Mouse (Mus musculus): ENCODE results near the gene Sergef. TPM values are rescaled to one million over a fixed set of nuclear protein-coding genes. Genes with fewer than 3 reads are reported as not detected.
A peak's percentile ranks its signal among the peaks of the same experiment; 100 is the strongest.

Sergef gene
- polyA plus RNA-seq, 1 experiment from 2014 or later: 34.5 TPM

- Histone ChIP-seq H3K9ac (no peak overlapping the region), H3K27ac (no peak overlapping the region), H3K4me2 (no peak overlapping the region), H3K4me3 (no peak overlapping the region), H3K9me3 (no peaks in the 10 kb centered on the region), H3K4me1 (replicated peaks) (no peaks in the 10 kb centered on the region), H3K36me3 (peaks cover 61% of the 10 kb centered on the region), H3K27me3 (no peaks in the 10 kb centered on the region)
- ATAC-seq (ENCODE audit: low FRiP score): no peak
- WGBS: 82% methylated on average over 10 of the region's 10 CpGs
Observed at GRCm38 (mm10) chr7:46613091-46613490, 26.5 kb downstream of the Sergef start.

GRCm38 (mm10) chr7:46612421-46612937 is 27.1 kb downstream of the Sergef start:
- ATAC-seq (ENCODE audit: low FRiP score): no peak
- no peak overlapping the region for H3K4me2 ChIP-seq
- H3K4me1 ChIP-seq (replicated peaks): peaks cover 3% of the 10 kb centered on the region; the same call in 1 of the 2 replicates
- no peaks in the 10 kb centered on the region for H3K27me3 ChIP-seq
- H3K4me3 ChIP-seq: no peak overlapping the region
- no peaks in the 10 kb centered on the region for H3K9me3 ChIP-seq
- peaks cover 58% of the 10 kb centered on the region for H3K36me3 ChIP-seq
- H3K9ac ChIP-seq: no peak overlapping the region
- 64% methylated on average over 6 of the region's 6 CpGs for WGBS
- H3K27ac ChIP-seq: no peak overlapping the region

GRCm38 (mm10) chr7:46611970-46612369 is 27.6 kb downstream of the Sergef start:
- no peak overlapping the region; the same call in 1 of the 2 replicates for H3K9ac ChIP-seq
- WGBS: 86% methylated on average over 9 of the region's 9 CpGs
- no peaks in the 10 kb centered on the region for H3K27me3 ChIP-seq
- H3K4me3 ChIP-seq: no peak overlapping the region
- no peak overlapping the region for H3K27ac ChIP-seq
- ATAC-seq (ENCODE audit: low FRiP score): no peak
- H3K9me3 ChIP-seq: no peaks in the 10 kb centered on the region
- peaks cover 7% of the 10 kb centered on the region; the same call in 1 of the 2 replicates for H3K4me1 ChIP-seq (replicated peaks)
- no peak overlapping the region for H3K4me2 ChIP-seq
- H3K36me3 ChIP-seq: peaks cover 53% of the 10 kb centered on the region

- no peak overlapping the region for H3K4me3 ChIP-seq
- no peak for ATAC-seq (ENCODE audit: low FRiP score)
- peaks cover 39% of the 10 kb centered on the region for H3K36me3 ChIP-seq
- H3K27me3 ChIP-seq: no peaks in the 10 kb centered on the region
- H3K4me2 ChIP-seq: no peak overlapping the region
- WGBS: 92% methylated on average over 4 of the region's 4 CpGs
- peaks cover 11% of the 10 kb centered on the region; the same call in 1 of the 2 replicates for H3K4me1 ChIP-seq (replicated peaks)
- no peak overlapping the region for H3K27ac ChIP-seq
- H3K9me3 ChIP-seq: no peaks in the 10 kb centered on the region
- no peak overlapping the region for H3K9ac ChIP-seq
Observed at GRCm38 (mm10) chr7:46609317-46609716, 30.3 kb downstream of the Sergef start.

- Histone ChIP-seq H3K36me3 (peaks cover 28% of the 10 kb centered on the region), H3K4me3 (no peak overlapping the region), H3K27ac (no peak overlapping the region; the same call in 1 of the 2 replicates), H3K27me3 (no peaks in the 10 kb centered on the region), H3K4me2 (no peak overlapping the region), H3K4me1 (replicated peaks) (peaks cover 18% of the 10 kb centered on the region), H3K9me3 (no peaks in the 10 kb centered on the region), H3K9ac (0 out of 2 replicates have a peak overlapping the region, but pooled peaks have one; percentile 35)
- WGBS: 57% methylated on average over 11 of the region's 11 CpGs
- ATAC-seq (ENCODE audit: low FRiP score): peak; percentile 67; the same call in 1 of the 2 replicates
Observed at GRCm38 (mm10) chr7:46607428-46608055, 32.1 kb downstream of the Sergef start.

- peak; percentile 41; the same call in 1 of the 2 replicates for ATAC-seq (ENCODE audit: low FRiP score)
- Histone ChIP-seq H3K4me2 (no peak overlapping the region), H3K4me3 (no peak overlapping the region), H3K27me3 (no peaks in the 10 kb centered on the region), H3K4me1 (replicated peaks) (peaks cover 23% of the 10 kb centered on the region), H3K27ac (no peak overlapping the region), H3K9ac (peak overlapping the region; percentile 26; the same call in 1 of the 2 replicates), H3K36me3 (peaks cover 23% of the 10 kb centered on the region), H3K9me3 (no peaks in the 10 kb centered on the region)
- 70% methylated on average over 8 of the region's 8 CpGs for WGBS
Observed at GRCm38 (mm10) chr7:46607031-46607426, 32.6 kb downstream of the Sergef start.

GRCm38 (mm10) chr7:46606391-46607030 is 33.1 kb downstream of the Sergef start:
- Histone ChIP-seq H3K4me1 (replicated peaks) (peaks cover 29% of the 10 kb centered on the region), H3K9ac (0 out of 2 replicates have a peak overlapping the region, but pooled peaks have one; percentile 26), H3K27ac (no peak overlapping the region), H3K9me3 (no peaks in the 10 kb centered on the region), H3K4me3 (no peak overlapping the region), H3K4me2 (no peak overlapping the region), H3K27me3 (no peaks in the 10 kb centered on the region), H3K36me3 (peaks cover 19% of the 10 kb centered on the region)
- 80% methylated on average over 7 of the region's 7 CpGs for WGBS
- peak; percentile 37; the same call in 1 of the 2 replicates for ATAC-seq (ENCODE audit: low FRiP score)

- H3K4me2 ChIP-seq: no peak overlapping the region
- H3K9me3 ChIP-seq: no peaks in the 10 kb centered on the region
- H3K27me3 ChIP-seq: no peaks in the 10 kb centered on the region
- ATAC-seq (ENCODE audit: low FRiP score): no peak
- no peak overlapping the region for H3K9ac ChIP-seq
- peaks cover 39% of the 10 kb centered on the region for H3K4me1 ChIP-seq (replicated peaks)
- 73% methylated on average over 7 of the region's 7 CpGs for WGBS
- H3K36me3 ChIP-seq: peaks cover 18% of the 10 kb centered on the region
- H3K4me3 ChIP-seq: no peak overlapping the region
- 0 out of 2 replicates have a peak overlapping the region, but pooled peaks have one; percentile 73 for H3K27ac ChIP-seq
Observed at GRCm38 (mm10) chr7:46603051-46603450, 36.6 kb downstream of the Sergef start.

GRCm38 (mm10) chr7:46602079-46602478 is 37.5 kb downstream of the Sergef start:
- H3K9me3 ChIP-seq: no peaks in the 10 kb centered on the region
- WGBS: 18% methylated on average over 4 of the region's 4 CpGs
- H3K4me1 ChIP-seq (replicated peaks): peaks cover 33% of the 10 kb centered on the region
- peak overlapping the region; percentile 73 for H3K27ac ChIP-seq
- no peak overlapping the region; the same call in 1 of the 2 replicates for H3K9ac ChIP-seq
- peaks cover 18% of the 10 kb centered on the region for H3K36me3 ChIP-seq
- H3K27me3 ChIP-seq: no peaks in the 10 kb centered on the region
- H3K4me2 ChIP-seq: no peak overlapping the region
- H3K4me3 ChIP-seq: no peak overlapping the region
- peak; percentile 53; the same call in 1 of the 2 replicates for ATAC-seq (ENCODE audit: low FRiP score)

GRCm38 (mm10) chr7:46601097-46601496 is 38.5 kb downstream of the Sergef start:
- H3K9me3 ChIP-seq: no peaks in the 10 kb centered on the region
- peaks cover 29% of the 10 kb centered on the region for H3K4me1 ChIP-seq (replicated peaks)
- 65% methylated on average over 5 of the region's 5 CpGs for WGBS
- H3K36me3 ChIP-seq: peaks cover 18% of the 10 kb centered on the region
- no peak overlapping the region for H3K4me2 ChIP-seq
- no peak for ATAC-seq (ENCODE audit: low FRiP score)
- no peak overlapping the region for H3K9ac ChIP-seq
- no peak overlapping the region for H3K4me3 ChIP-seq
- H3K27ac ChIP-seq: peak overlapping the region; percentile 73
- no peaks in the 10 kb centered on the region for H3K27me3 ChIP-seq

GRCm38 (mm10) chr7:46597006-46597405 is 42.6 kb downstream of the Sergef start:
- Histone ChIP-seq H3K9me3 (no peaks in the 10 kb centered on the region), H3K27me3 (no peaks in the 10 kb centered on the region), H3K36me3 (peaks cover 7% of the 10 kb centered on the region), H3K9ac (no peak overlapping the region), H3K27ac (no peak overlapping the region), H3K4me1 (replicated peaks) (peaks cover 15% of the 10 kb centered on the region), H3K4me2 (no peak overlapping the region), H3K4me3 (no peak overlapping the region)
- no peak for ATAC-seq (ENCODE audit: low FRiP score)
- 94% methylated on average over 2 of the region's 2 CpGs for WGBS

- ATAC-seq (ENCODE audit: low FRiP score): no peak
- Histone ChIP-seq H3K36me3 (peaks cover 21% of the 10 kb centered on the region), H3K4me3 (no peak overlapping the region), H3K27ac (no peak overlapping the region), H3K27me3 (no peaks in the 10 kb centered on the region), H3K4me1 (replicated peaks) (peaks cover 6% of the 10 kb centered on the region; the same call in 1 of the 2 replicates), H3K9ac (no peak overlapping the region), H3K9me3 (no peaks in the 10 kb centered on the region), H3K4me2 (no peak overlapping the region)
- 83% methylated on average over 7 of the region's 7 CpGs for WGBS
Observed at GRCm38 (mm10) chr7:46591546-46591945, 48.1 kb downstream of the Sergef start.

Data from hindbrain, embryonic 13.5 days (tissue).